Mouse (Mus musculus): ENCODE results near the gene Gkn2.
A peak's percentile ranks its signal among the peaks of the same experiment; 100 is the strongest.

DNA sequence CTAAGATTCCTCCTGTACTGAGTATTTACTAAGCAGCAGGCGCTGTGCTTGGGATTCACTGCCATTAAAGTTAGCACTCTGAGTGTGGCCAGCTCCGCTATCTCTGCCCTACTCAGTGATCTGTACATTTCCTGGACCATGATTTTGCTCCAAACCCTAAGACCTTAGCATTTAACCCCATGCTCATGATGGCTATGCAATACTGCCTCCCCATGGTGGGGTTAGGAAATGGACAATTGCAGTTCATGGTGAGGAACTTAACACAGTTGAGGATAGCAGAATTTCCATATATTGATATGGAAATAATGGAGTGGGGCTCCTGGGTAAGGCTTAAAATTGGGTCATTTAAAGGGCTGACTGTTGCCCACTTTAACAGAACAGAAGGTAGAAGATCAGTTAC, 49.8 kb upstream of the Gkn2 start:
- TF ChIP-seq EP300 (IDR thresholded peaks at IDR 0.05; ENCODE audit: low read depth) (no peak), CTCF (IDR thresholded peaks at IDR 0.05; ENCODE audit: low read depth) (peak; percentile 82)
